Mouse (Mus musculus) monocyte, adult 5-6 weeks (primary cell): Measurements from ENCODE around the gene Tsg101. TPM values are rescaled to one million over a fixed set of nuclear protein-coding genes. Genes with fewer than 3 reads are reported as not detected.

Experiments used
- ATAC-seq: fragments of 153-309, 156-312 bp; replicated peaks from 2 replicates; pipeline ENCODE4 v1.8.0; 2017; ENCODE audit warnings: mild to moderate bottlenecking; ENCODE audit not compliant: low TSS enrichment, insufficient number of reproducible peaks, severe bottlenecking, poor library complexity, low FRiP score
- total RNA-seq: library from RNA; stranded (forward); fragments of 200-1000, 200-491, 200-594 nt; gene quantifications from 3 replicates; pipeline ENCODE4 v1.2.3, GENCODE M21; 2017

Gene Tsg101
- total RNA-seq, 1 experiment from 2014 or later, result 27.2 TPM

DNA sequence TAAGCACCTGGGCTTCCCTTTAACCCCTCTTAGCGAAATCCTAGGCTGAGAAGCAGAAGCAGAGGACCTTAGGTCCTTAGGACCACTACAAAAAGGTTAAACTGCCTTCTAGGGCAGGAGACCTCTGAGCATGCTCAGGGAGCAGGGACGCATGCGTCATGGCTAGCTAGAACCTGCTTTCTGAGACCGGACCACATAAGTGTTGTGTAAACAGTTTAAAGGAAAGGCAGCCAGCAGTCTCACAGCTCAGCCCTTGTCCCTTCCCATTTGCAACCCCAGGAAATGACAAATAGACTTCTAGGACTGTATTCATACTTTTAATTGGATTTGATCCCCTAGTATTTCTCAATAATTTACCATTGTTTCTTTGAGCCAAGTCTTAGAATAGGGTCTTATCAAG lies 79.4 kb downstream of the Tsg101 start:
- ATAC-seq, result no peak

DNA sequence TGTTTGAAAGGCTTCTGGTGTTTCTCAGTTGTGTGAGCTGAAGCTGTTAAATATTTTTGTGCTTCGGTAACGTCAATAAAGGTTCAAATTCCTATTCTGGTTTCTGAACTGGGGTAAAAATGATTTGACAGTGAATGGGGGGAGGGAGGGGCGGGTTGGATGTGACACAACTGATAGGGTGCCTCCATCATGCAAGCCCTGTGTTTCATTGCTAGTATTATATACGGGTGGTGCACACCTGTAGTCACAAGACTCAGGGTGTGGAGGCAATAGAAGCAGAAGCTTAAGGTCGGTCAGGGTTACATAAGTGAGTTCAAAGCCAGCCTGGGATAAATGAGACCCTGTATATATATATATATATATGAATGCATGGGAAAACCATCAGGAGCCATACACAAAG lies 79.9 kb downstream of the Tsg101 start:
- ATAC-seq, result no peak

DNA sequence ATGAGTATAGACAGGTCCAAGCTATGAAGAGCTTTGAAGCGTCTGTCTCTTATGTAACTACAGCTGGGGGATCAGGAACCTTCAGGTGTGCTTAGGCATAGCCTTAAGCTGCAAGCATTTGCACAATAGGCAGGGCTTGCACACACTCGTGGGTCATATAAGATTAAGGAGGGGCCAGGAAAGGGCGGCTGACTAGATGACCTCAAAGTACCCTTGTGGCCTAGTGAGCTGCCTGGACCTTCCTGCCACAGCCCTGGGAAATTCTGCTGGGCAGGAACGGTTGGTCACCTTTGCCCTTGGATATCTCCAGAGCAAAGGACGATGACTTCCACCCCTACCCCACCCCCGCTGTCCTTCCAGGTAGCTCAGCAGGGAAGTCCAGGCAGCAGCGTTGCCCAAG lies 80.3 kb downstream of the Tsg101 start:
- ATAC-seq, result 0 out of 2 replicates have a peak, but pooled peaks have one; percentile 9

Other genes with a start within 250 kb of the Tsg101 start
- gene Tph1, start 247.4 kb downstream of the Tsg101 start, total RNA-seq, result not detected in 3 replicates
- gene Saal1, start 209.3 kb downstream of the Tsg101 start, total RNA-seq, result 7.8 to 13.5 TPM (median 9.5 TPM) in 3 replicates
- not detected in 3 replicates for gene Saa3, start 204.3 kb downstream of the Tsg101 start, total RNA-seq
- gene Saa4, start 187.4 kb downstream of the Tsg101 start, total RNA-seq, result not detected in 3 replicates
- not detected in 3 replicates for gene Saa1, start 177.0 kb downstream of the Tsg101 start, total RNA-seq
- gene Saa2, start 168.2 kb downstream of the Tsg101 start, total RNA-seq, result not detected in 3 replicates
- gene Hps5, start 123.9 kb downstream of the Tsg101 start, total RNA-seq, result 70.1 to 71.8 TPM (median 71.7 TPM) in 3 replicates
- gene Gtf2h1, start 123.9 kb downstream of the Tsg101 start, total RNA-seq, result 66.3 to 96.5 TPM (median 95.7 TPM) in 3 replicates
- 260 to 317 TPM (median 292 TPM) in 3 replicates for gene Ldha, start 78.5 kb downstream of the Tsg101 start, total RNA-seq
- gene Ldhc, start 58.8 kb downstream of the Tsg101 start, total RNA-seq, result 0.39 to 13.0 TPM (median 3.9 TPM) in 3 replicates
- gene Uevld, start 38.6 kb upstream of the Tsg101 start, total RNA-seq, result 4.8 to 9.9 TPM (median 6.4 TPM) in 3 replicates
- gene Gm9999, start 63.6 kb upstream of the Tsg101 start, total RNA-seq, result not detected in 3 replicates
- gene Spty2d1, start 88.4 kb upstream of the Tsg101 start, total RNA-seq, result 84.5 to 99.8 TPM (median 97.7 TPM) in 3 replicates
- 3.2 to 7.5 TPM (median 4.8 TPM) in 3 replicates for gene Tmem86a, start 130.6 kb upstream of the Tsg101 start, total RNA-seq
- gene Ptpn5, start 213.7 kb upstream of the Tsg101 start, total RNA-seq, result 1.6 TPM in 1 of 3 replicates, not detected in the others